Mouse (Mus musculus): ENCODE data around the gene Inhbe. TPM values are rescaled to one million over a fixed set of nuclear protein-coding genes. Genes with fewer than 3 reads are reported as not detected.

Inhbe gene
- total RNA-seq, 2 experiments from 2014 or later = 0.02 TPM; not detected in 1

Other genes with a start within 250 kb of the Inhbe start
- 40.1 and 43.7 TPM in 2 replicates for gene Os9, start 233.3 kb downstream of the Inhbe start, total RNA-seq (2015)
- 192 and 207 TPM in 2 replicates for gene Os9, start 233.3 kb downstream of the Inhbe start, total RNA-seq (2017)
- gene B4galnt1, start 189.2 kb downstream of the Inhbe start, total RNA-seq (2015) = 212 and 219 TPM in 2 replicates
- 122 and 139 TPM in 2 replicates for gene B4galnt1, start 189.2 kb downstream of the Inhbe start, total RNA-seq (2017)
- gene Slc26a10, start 173.8 kb downstream of the Inhbe start, total RNA-seq (2015) = not detected in 2 replicates
- gene Slc26a10, start 173.8 kb downstream of the Inhbe start, total RNA-seq (2017) = 0.84 and 0.87 TPM in 2 replicates
- gene Arhgef25, start 164.3 kb downstream of the Inhbe start, total RNA-seq (2015) = 1.7 and 3.1 TPM in 2 replicates
- 3.0 and 5.3 TPM in 2 replicates for gene Arhgef25, start 164.3 kb downstream of the Inhbe start, total RNA-seq (2017)
- gene Dtx3, start 158.7 kb downstream of the Inhbe start, total RNA-seq (2015) = 23.8 and 28.0 TPM in 2 replicates
- 18.0 and 19.3 TPM in 2 replicates for gene Dtx3, start 158.7 kb downstream of the Inhbe start, total RNA-seq (2017)
- gene Pip4k2c, start 142.8 kb downstream of the Inhbe start, total RNA-seq (2015) = 9.7 and 11.2 TPM in 2 replicates
- gene Pip4k2c, start 142.8 kb downstream of the Inhbe start, total RNA-seq (2017) = 11.4 and 12.1 TPM in 2 replicates
- 0.05 and 0.25 TPM in 2 replicates for gene Kif5a, start 91.1 kb downstream of the Inhbe start, total RNA-seq (2015)
- 0.04 and 0.20 TPM in 2 replicates for gene Kif5a, start 91.1 kb downstream of the Inhbe start, total RNA-seq (2017)
- gene Dctn2, start 88.0 kb downstream of the Inhbe start, total RNA-seq (2015) = 63.6 and 66.8 TPM in 2 replicates
- 87.4 and 101 TPM in 2 replicates for gene Dctn2, start 88.0 kb downstream of the Inhbe start, total RNA-seq (2017)
- gene Mbd6, start 65.4 kb downstream of the Inhbe start, total RNA-seq (2015) = 41.9 and 44.0 TPM in 2 replicates
- gene Mbd6, start 65.4 kb downstream of the Inhbe start, total RNA-seq (2017) = 4.1 and 6.8 TPM in 2 replicates
- 88.3 and 93.1 TPM in 2 replicates for gene Mars, start 42.6 kb downstream of the Inhbe start, total RNA-seq (2015)
- gene Mars, start 42.6 kb downstream of the Inhbe start, total RNA-seq (2017) = 196 and 210 TPM in 2 replicates
- 37.1 and 38.0 TPM in 2 replicates for gene Arhgap9, start 32.4 kb downstream of the Inhbe start, total RNA-seq (2015)
- 37.3 and 39.5 TPM in 2 replicates for gene Arhgap9, start 32.4 kb downstream of the Inhbe start, total RNA-seq (2017)
- not detected in 2 replicates for gene Gli1, start 12.4 kb downstream of the Inhbe start, total RNA-seq (2015)
- gene Gli1, start 12.4 kb downstream of the Inhbe start, total RNA-seq (2017) = not detected in 2 replicates
- not detected in 2 replicates for gene Inhbc, start 16.0 kb upstream of the Inhbe start, total RNA-seq (2015)
- gene Inhbc, start 16.0 kb upstream of the Inhbe start, total RNA-seq (2017) = not detected in 2 replicates
- 61.4 and 90.3 TPM in 2 replicates for gene R3hdm2, start 25.9 kb upstream of the Inhbe start, total RNA-seq (2015)
- gene R3hdm2, start 25.9 kb upstream of the Inhbe start, total RNA-seq (2017) = 37.4 TPM in 2 replicates
- 0.20 and 0.25 TPM in 2 replicates for gene Stac3, start 147.3 kb upstream of the Inhbe start, total RNA-seq (2015)
- 1.1 TPM in 1 of 2 replicates, not detected in the other for gene Stac3, start 147.3 kb upstream of the Inhbe start, total RNA-seq (2017)
- not detected in 2 replicates for gene Ndufa4l2, start 160.6 kb upstream of the Inhbe start, total RNA-seq (2015)
- not detected in 2 replicates for gene Ndufa4l2, start 160.6 kb upstream of the Inhbe start, total RNA-seq (2017)
- gene Shmt2, start 168.0 kb upstream of the Inhbe start, total RNA-seq (2015) = 91.3 and 92.6 TPM in 2 replicates
- gene Shmt2, start 168.0 kb upstream of the Inhbe start, total RNA-seq (2017) = 95.8 and 100 TPM in 2 replicates
- gene Nxph4, start 180.1 kb upstream of the Inhbe start, total RNA-seq (2015) = not detected in 2 replicates
- gene Nxph4, start 180.1 kb upstream of the Inhbe start, total RNA-seq (2017) = not detected in 2 replicates